Mouse (Mus musculus): Measurements from ENCODE around the gene Prg2.

DNA sequence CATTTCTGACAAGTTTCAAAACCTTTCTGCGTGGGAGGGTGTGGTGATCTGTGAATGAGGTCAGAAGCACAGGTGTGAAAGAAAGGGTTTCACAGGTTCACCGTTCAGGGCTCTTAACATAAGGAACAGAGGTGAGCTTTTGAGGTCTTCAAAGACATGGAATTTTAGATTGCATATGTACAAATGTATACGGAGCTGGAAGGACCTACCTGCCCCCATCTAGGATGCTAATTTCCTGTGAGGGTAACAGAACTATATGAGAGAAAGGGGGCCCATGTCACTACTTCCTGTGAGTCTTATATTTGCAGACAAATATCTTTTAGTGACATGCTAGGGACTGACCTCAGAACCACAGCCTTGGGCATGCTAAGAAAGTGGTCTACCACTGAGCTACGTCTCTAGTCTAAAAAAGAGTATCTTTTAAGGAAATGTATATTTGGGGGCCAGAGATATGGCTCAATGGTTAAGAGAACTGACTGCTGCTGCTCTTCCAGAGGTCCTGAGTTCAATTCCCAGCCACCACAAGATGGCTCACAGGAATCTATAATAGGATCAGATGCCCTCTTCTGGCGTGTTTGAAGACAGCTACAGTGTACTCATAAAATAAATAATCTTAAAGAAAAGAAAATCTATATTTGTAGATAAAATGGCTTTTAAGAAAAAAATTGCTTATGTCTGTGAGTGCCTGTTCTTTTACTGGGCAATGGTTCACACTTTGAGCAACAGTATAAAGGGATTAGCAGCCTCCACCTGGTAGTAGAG, 33.7 kb downstream of the Prg2 start:
- TF ChIP-seq GATA1 (IDR thresholded peaks at IDR 0.05; ENCODE audit: low read length), result no peak
- TF ChIP-seq TAL1 (IDR thresholded peaks at IDR 0.05; ENCODE audit: low read length), result no peak

All from erythroblast, embryonic 14.5 days (primary cell).